Mouse (Mus musculus) thymus, adult 18-20 months (tissue): Measurements from ENCODE around the gene E2f2.

Experiments
- DNase-seq, 2 experiments: peaks; one replicate each; pipeline ENCODE4 v3.0.0; 2022; ENCODE audit warnings: mixed read lengths in 2 of 2

Gene E2f2

DNA sequence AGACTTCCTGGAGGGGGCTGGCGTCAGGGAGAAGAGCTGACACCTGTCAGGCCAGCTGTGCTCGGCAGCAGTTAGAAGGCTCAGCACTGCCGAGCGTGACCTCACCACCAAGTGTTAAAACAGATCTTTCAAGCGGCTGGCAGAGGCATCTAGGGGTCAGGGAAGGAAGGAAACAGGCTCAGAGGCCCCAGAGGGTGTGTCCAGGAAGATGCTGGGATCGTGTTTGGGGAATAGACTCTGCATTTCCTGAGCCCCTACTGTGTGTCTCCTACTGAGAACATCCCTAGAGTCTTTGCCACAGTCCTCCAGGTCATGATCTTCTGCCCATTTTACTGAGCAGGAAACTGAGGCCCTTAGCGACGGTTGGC, 5.0 kb downstream of the E2f2 start:
- peak; percentile 77 to 82 for DNase-seq

DNA sequence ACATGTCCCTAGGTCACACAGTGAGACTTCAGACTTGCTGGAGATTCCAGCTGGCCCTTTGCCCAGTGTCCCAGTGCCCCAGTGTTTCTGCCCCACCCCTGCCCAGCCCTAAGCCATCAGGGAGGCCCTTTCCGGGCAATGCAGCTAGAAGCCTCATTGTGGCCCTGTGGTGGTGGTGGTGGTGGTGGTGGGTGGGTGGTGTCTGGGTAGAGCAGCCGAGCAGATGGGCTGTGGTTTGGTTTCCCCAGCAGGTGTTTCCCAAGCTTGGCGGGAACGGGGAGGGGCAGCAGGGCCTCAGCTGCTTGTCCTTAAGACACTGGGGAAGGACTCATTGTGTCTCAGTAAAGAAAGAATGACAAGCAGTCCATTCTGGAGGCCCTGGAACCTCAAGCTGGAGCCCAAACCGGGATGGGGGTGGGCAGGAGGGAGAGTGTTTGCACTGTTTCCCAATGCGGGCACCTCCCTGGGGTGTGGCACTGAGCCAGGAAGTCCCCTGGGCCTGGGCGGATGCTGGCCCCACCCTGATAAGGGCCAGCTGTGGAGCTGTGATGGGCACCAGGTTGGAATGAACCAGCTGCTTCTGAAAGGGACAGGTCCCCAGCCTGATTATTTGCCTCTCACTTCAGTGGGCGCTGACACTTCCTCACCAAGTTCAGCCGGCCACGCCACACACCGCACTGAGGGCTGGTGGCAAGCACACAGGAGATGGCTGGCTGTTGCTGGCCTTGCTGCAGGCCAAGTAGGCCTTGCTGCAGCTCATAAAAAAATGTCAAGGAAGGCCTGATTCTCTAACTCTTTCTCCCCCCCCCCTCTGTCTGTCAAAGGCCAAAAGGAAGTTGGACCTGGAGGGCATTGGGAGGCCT, 5.6 kb downstream of the E2f2 start:
- peak; percentile 79 to 87 for DNase-seq

DNA sequence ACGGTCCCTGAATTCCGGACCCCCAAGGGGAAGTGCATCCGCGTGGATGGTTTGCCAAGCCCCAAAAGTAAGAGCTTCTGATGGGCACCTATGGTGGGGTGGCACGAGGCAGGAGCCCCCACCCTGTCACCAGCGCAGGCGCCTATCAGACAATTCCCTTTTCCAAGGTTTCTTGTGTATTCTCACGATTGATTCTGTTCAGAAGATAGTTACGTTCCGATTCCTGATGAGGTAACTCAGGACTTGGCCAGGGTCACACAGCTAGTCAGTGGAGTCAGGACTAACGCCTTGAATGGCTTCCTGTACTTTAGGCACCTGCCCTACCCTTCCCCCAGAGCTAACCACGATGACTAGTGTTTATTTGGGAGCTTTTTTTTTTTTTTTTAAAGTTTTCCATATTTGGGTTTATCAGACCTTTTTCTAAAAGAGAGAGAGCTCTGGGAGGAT, 6.3 kb downstream of the E2f2 start:
- DNase-seq: peak in 1 of 2 experiments; percentile 49

DNA sequence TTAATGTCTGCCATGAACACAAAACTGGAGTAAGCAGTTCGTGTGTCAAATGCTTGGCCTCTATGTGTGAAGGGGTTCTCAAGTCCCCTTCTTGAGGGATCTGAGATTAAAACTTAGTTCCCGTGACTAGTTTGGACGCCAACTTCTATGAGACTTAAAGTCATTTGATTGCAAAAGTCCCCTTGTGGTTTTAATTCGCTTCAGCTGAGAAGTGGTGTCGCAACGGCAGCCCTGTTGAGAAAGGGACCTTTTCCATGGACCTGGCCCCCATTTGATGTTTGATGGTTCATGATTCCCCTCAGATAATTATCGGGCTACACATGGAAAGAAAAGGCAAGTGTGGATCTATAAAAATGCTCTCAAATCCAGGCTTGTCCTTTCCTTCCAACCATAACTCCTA, 7.3 kb downstream of the E2f2 start:
- DNase-seq: no peak

DNA sequence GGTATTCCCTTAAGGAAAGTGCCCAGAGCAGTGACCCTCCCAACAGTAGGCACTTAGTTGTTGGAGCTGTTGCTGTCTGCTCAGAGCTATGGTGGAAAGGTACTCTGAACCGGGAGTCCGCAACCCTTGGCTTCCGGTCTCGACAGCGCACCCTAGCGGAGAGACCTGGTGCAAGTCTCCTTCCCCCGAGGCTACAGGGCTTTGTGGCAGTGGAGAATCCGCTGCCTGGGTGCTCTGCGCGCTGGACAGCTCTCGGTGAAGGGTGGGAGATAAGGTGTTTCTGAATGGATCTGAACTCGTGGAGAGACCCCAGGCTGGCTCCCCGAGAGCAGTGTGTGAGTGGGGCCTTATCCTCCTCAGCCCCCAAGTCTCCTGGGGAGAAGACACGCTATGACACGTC, 7.8 kb downstream of the E2f2 start:
- peak; percentile 86 to 91 for DNase-seq

DNA sequence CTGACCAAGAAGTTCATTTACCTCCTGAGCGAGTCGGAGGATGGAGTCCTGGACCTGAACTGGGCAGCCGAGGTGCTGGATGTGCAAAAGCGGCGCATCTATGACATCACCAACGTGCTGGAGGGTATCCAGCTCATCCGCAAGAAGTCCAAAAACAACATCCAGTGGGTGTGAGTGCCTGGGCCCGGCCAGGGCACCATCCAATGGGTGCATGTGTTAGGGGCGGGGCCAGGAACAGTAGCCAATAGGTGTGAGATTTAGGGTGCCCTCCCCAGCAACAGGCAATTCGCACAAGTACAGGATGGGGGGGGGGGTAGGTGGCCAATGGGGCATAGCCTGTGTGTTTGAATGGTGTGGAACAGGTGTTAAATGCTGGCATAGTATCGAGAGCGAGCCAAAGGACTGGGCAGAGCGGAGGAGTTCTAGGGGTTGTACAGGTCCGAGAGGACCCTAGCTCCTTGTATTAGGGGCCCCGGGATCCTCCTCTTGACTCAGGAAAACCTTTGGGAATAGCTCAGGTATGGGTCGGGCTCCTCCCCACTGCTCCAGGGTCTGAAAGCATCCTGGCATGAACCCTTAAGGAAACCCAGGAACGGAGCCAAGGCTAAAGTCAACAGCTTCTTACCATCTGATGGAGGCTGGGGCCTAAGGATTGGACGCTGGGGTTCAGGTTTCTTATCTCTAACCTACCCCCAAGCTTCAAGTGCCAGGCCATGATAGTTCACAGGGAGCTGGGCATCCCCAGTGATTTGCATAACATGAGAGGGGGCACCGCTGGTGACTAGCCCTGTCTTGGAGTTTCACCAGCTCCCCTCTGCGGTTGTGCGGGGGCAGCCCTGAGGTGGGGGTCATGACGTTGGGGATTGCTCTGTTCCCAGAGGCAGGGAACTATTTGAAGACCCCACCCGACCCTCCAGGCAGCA, 8.5 kb downstream of the E2f2 start:
- DNase-seq: peak; percentile 80 to 91

DNA sequence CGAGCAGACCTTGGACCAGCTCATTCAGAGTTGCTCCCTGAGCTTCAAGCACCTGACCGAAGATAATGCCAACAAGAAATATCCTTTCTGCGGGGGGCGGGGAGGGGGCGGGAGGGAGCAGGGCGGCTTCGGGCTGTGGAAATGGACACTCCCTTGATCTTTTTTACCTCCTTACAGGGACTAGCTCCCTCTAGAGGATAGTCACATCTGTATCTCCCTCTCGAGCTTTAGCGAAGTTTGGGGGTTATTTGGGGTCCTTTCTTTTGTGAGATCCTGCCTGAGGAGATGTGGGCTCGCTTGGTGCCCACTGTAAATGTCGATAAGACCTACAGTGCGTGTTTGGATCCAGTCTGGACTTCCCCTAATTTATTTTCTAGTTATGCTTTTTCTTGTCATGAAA, 9.2 kb downstream of the E2f2 start:
- no peak for DNase-seq

DNA sequence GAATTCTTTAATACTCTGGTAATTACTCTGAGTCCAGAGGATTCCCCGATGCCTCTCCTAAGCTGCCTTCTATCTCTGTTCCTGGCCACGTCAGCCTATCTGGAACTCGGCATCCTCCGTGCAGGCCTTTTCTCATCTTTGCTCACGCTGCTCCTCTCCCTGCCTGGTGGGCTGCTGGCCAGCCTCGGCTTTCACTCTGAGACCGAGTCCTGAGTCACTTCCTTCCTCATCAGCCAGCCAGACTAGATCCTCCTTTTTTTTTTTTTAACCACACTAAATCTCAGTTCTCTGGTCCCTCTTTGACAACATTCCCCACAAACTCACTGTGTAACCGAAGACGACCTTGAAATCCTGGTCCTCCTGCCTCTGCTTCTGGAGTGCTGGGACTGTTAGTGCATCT, 13.2 kb downstream of the E2f2 start:
- DNase-seq: no peak

DNA sequence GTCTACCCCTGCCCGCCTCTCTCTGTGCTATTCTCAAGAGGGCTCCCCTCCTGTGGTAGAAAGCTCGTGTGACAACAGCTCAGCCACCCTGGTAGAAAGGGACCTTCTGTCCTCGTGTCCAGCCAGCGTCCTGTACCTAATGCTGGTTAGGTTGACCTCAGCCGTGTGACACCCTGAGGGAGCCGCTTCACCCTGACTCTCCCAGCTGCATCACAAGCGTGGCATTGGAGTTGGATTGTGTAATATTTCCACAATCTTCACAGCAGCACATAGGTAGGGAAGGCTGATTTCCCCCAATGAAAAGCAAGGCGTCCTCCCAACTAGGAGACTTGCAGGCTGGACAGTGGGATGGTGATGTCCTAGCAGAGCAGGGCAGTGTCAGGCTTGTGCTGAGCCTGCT, 14.1 kb downstream of the E2f2 start:
- DNase-seq: no peak

DNA sequence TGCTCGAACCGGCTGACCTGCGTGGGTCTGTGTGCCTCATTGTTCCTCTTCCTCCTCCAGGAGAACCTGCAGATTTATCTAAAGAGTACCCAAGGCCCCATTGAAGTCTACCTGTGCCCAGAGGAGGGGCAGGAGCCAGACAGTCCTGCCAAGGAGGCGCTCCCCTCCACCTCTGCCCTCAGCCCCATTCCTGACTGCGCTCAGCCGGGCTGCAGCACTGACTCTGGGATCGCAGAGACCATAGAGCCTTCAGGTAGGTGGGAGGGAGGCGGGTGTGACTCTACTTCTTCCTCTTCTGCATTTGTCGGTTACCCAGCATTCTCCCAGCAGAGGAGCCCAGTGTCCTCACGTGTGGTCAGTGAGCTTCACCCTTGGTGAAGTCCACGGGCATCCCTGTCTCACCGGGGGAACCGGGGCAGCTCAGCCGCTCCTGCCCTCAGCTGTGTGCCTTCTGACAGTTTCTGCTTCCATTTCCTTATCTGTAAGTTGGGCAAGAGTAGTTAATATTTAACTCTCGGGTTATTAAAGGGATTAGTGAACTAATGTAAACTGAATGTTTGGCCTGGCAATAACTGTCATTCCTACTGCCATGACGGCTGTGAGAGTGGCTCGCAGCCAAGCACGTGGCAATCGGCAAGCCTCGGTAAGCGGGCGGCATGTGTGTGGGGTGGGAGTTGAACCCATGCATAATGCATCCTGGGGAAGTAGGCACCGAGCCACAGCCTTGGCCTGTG, 14.7 kb downstream of the E2f2 start:
- DNase-seq: no peak

DNA sequence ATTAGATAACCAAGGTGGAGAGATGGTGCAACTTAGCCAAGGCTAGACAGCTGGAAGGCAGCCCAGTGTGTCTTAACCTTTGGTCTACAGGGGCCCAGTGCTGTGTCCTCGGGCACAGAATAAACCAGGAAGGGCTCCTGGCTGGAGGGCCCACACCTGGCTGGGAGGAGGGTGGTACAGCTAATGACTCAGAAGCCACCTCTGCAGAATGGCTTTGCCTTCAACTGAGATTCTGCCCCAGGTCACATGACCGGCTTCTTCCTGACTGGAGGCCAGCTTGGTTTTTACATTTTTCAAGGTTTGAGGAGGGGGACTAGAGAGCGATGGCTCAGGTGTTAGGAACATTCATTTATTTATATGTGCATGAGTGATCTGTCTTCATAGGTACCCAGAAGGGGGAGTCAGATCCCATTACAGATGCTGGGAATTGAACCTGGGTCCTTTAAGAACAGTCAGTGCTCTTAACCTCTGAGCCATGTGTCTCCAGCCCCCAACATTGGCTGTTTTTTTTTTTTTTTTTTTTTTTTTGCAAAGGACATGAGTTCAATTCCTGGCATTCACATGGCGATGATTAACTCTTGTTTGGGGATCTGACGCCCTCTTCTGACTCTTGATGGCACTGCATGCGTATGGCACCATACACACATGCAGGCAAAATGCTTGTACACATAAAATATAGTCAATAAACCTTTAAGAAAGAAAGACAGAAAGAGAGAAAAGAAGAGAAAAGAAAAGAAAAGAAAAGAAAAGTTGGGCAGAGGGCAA, 17.0 kb downstream of the E2f2 start:
- no peak for DNase-seq

DNA sequence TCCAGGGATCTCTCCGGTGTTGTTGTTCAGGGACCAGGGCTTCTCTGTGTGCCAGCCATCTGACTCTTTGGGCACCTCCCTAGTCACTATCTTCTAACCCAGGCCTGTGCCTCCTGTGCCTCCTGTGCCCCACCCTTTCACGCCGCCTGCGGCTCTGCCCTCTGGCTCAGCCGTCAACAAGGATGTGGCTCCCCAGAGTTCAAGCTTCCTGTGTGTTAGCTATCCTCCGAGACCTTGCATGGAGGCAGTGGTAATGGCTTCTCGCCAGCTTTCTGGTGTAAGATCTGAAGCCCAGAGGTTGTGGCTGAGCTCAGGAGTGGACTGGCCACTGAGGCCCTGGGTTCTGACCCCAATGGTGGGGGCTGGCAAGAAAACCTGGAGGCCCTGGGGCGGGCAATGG, 17.7 kb downstream of the E2f2 start:
- peak; percentile 44 to 68 for DNase-seq

DNA sequence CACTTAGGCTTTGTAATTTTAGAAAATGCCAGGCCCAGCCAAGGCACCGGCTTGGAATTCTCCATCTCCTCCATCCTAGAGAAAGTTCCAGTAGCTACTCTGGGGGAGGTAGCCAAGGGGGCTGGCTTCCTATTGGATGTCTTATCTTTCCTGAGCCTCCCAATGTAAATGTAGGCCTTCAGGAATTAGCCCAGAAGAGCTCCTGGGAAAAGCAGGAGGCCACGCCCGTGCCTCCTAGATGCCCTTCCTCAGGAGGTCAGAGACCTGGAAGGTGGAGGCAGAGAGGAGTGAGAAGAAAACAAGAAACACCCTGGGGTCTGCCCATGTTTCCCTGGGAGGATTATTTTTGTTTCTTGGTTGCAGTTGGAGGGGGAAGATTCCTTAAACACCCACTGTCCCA, 21.4 kb downstream of the E2f2 start:
- DNase-seq: no peak

DNA sequence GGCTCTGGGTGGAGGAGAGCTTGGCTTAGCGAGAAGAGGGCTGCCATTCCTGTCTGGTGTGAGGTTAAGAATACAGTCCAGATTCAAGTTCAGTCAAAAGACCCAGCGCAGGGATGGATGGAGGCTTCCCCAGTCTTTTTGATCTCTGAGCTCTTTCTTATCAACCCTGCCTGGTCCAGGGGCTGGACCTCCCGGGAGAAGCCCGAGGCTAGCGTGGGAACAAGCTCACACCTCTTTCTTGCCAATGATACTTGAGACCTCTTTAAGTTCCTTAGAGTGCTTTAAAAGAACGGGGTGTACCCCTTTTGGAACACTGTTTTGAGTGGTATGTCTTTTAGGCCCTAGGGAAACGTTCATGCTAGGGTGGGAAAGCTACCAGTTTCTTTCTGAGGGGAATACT, 22.8 kb downstream of the E2f2 start:
- DNase-seq: no peak

DNA sequence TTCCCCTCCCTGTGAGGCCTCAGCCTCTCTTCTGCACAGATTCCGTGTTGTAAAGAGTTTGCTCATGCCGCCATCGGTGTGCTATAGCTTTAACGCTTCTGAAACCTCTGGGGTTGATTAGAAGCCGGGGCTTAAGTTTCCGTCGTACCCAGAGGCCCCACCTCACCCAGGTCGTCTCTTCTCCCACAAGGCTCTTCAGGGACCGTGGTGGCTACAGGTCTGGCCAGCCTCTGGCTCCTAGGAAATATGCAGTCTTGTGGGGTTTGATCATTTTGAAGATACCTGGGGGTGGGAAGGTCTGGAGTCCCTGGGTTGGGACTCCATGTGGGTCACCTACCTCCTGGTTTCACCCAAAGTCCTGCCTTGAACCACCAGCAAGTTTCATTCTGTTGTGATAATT, 23.4 kb downstream of the E2f2 start:
- no peak for DNase-seq

DNA sequence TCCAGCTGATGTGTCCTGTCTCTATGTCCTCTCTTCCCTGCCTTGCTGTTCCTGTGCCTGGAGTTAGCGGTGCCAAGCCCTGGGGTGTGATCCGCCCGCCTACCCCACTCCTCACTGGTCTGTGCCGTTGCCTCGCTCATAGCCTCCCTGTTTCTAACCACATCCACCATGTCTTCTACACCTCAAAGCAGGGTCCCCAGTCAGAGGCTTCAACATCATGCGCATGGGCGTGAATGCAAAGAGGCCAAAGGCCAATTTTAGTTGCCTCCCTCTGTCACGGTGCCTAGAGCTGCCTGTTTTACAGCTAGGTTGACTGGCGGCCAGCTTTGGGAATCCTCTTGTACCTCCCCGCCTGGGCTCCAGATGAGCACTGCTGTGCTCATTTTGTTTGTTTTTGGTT, 24.0 kb downstream of the E2f2 start:
- no peak for DNase-seq

DNA sequence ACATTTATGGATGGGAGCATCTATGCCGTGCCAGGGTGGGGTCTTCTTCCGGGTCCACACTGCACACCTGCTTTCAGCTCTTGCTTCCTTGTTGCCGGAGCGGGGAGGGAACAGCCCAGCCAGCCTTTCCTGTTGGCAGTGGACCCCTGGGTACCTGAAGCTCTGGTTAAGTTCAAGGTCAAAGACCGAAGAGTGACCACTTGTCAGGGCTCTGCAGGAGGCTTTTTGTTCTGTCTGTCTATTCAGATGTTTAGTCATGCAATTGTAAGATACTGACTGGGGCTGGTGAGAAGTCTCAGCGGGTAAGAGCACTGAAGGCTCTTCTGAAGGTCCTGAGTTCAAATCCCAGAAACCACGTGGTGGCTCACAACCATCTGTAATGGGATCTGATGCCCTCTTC, 26.7 kb downstream of the E2f2 start:
- no peak for DNase-seq

DNA sequence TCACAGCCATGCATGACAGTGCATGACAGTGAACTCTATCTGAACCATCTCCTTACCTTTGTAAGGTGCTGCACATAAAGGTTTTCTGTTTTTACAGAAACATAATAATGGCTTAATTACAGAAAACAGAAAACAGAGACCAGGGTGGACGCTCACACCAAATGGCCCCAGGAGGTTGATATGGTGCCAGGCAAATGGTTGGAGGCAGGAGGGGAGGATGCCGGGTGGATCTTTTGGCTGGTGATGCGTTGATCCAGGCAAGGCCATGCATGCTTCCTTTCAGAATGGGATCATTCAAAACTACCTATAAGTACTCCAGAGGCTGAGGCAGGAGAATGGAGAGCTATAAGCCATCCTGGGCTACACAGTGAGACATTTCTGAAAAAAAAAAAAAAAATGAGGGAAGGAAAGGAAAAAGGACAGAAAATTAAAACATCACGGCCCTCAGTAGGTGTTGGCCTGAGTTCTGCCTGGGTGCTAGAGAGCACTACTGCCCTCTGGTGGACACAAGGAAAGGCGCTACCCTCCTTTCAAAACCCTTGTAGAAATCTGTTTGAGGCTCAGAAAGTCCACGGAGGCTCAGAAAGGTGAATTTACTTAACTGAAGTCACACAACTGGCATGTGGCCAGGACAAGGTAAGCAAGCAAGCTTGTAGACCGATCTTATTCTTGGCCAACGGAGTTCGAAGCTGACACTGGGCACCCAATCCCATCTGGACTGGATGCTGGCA, 27.5 kb downstream of the E2f2 start:
- DNase-seq: no peak

DNA sequence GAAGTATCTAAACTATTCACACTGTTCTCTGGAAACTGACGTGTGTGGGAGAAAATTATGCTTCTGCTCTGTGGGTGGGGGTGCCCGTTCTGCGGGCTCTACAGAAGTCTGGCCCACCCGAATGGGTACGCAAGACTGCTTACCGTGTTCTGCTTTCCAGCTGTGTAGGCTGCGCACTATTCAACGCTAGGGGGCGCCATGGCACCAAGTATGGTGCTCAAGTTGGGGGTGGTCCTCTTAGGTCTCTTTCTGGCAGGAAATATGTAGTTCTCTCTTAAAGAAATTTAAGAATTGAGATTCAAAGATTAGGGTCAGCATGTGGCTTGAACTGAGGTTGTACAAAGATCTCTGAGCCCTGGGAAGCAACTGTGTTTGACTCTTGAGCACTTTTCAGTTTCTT, 30.3 kb downstream of the E2f2 start:
- DNase-seq: peak; percentile 50 to 59

DNA sequence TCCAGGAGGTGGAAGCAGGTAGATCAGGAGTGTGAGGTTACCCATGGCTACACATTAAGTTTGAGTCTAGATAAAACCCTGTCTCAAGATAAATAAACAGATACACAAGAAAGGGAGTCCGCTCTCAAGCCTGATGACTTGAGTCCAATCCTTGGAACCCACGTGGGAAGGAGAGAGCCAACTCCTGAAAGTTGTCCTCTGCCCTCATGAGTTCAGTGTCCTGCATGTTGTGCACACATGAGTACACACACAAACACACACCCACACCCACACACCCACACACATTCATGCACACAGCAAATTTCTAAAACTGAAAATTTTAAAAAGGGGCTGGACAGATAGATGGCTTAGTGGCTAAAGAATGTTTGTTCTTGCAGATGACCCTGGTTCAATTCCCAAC, 32.6 kb downstream of the E2f2 start:
- no peak for DNase-seq

DNA sequence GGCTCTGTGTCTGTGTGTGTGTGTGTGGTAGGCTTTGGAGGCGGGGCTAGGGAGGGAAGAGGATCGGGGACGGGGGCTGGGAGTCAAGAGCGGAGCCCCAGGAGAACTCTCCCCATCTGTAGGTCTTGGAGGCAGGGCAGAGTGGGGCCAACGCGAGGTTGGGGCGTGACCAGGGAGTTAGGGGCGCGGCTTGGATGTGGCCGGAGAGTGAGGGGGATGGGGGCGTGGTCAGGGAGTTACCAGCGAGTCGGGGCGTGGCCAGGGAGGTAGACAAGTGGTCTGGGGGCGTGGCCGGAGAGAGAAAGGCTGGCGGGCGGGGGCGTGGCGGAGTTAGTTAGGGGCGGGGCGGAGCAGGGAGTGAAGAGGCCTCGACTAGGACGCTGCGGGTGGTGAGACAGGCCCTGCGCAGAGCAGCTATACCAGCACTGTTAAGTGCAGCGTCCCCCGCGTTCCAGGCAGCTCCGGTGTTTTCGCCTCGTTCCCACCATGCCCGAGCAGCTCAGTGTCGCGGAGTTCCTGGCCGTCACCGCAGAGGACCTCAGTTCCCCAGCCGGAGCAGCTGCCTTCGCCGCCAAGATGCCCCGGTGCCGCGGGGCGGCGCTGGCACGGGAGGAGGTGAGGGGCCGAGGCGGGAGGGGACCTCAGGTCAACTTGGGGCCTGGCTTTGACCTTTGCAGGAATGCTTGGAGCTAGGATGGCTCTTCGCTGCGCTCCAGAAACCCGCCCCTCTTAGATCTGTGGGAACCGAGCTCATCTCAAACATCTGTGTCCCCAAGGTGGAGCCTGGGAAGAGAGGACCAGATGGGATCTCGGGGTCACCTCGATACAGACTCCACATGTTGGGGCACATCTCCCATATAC, 34.1 kb downstream of the E2f2 start, which contains the start of gene Asap3:
Gene Asap3 (plus strand): TSS at position 333 of the 861 bp plus-strand sequence.
- peak; percentile 78 to 82 for DNase-seq
